Mouse (Mus musculus): ENCODE data around the gene Naxe. TPM values are rescaled to one million over a fixed set of nuclear protein-coding genes. Genes with fewer than 3 reads are reported as not detected.

Gene Naxe
- total and polyA plus RNA-seq, 3 experiments: 41.1 to 44.1 (median 42.4) TPM

DNA sequence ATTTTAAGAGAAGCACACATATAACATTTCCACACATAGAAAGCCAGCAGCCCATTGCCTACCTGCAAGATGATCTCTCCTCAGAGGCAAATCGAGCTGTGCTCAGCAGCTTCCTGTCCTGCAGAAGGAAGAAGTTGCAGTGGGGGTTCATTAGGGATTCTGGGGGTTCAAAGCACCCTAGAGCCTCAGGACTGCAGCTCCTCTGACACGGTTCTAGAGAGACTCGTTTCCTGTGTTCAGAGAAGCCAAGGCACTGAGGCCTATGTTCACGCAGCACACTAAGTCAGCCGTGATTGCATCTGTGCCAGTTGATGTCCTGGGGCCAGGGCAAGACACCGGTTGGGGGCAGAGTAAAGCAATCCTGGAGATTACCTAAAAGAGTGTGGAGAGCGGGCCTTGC is 31.5 kb downstream of the Naxe start:
- Histone ChIP-seq H3K4me1 (ENCODE audit: insufficient read depth, low read depth, low read length) (peaks cover 4% of the 10 kb centered on the region; the same call in 1 of the 2 replicates), H3K9me3 (replicated peaks) (peaks cover 16% of the 10 kb centered on the region), H3K4me3 (ENCODE audit: low read depth, low read length) (no peak overlapping the region), H3K36me3 (replicated peaks) (no peaks in the 10 kb centered on the region), H3K27me3 (ENCODE audit: insufficient read depth, low read length) (peaks cover 42% of the 10 kb centered on the region)
- no peak for TF ChIP-seq TAL1 (conservative IDR thresholded peaks at IDR 0.05; ENCODE audit: low read depth, low read length)
- no peak for TF ChIP-seq POLR2AphosphoS5 (IDR thresholded peaks at IDR 0.05; ENCODE audit: insufficient replicate concordance, low read depth, low read length)
- no peak for TF ChIP-seq GATA2 (IDR thresholded peaks at IDR 0.05; ENCODE audit: borderline replicate concordance, low read depth, low read length)
- TF ChIP-seq GATA1 (IDR thresholded peaks at IDR 0.05; ENCODE audit: borderline replicate concordance, low read length): no peak
- no peak for TF ChIP-seq CTCF (IDR thresholded peaks at IDR 0.05; ENCODE audit: low read depth, low read length)
- ATAC-seq (ENCODE audit: extremely low read depth, insufficient number of reproducible peaks, low FRiP score, poor library complexity, severe bottlenecking): no peak
- no peak for DNase-seq (ENCODE audit: low spot score)

DNA sequence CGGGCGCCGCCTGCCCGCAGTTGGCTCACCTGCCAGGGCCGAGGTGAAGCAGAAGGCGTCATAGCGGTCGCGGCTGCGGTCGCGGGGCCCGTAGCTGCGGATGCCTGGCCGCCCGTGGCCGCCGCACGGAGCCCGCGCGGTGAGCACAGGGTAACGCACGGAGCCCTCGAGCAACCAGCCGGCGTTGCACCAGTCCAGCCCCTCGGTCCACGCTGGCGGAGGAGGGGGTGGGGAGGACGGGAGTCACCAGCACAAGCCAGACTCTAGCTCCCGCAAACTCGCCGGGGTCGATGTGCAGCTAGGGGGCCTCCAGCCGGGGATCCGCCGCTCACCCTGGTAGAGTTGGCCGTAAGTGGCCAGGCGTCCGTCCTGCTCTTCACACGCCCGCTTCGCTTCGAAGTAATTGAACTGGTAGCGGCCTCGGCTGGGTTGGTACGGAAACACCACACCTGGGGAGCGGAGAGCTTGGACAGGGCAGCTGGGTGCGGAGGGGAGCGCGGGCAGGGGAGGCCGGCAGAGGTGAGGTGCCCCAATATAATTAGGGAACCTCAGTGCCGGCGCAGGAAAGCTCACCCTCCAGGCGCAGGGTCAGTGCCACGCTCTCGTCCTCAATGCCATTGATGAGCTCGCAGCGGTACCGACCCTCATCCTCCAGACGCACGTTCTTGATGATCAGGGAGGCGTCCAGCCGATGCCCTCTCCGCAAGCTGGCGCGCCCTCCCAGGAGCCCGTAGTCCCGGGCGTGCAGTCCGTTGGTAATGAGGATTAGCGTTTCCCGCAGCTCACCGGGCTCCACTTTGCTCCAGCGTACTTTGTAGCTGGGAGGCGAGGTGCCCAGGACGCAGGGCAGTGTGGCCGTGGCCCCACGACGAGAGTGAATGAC is 34.9 kb downstream of the Naxe start:
- ATAC-seq (ENCODE audit: extremely low read depth, insufficient number of reproducible peaks, low FRiP score, poor library complexity, severe bottlenecking) (no peak), DNase-seq (ENCODE audit: low spot score) (no peak)
- peaks cover 15% of the 10 kb centered on the region for H3K9me3 ChIP-seq (replicated peaks)
- H3K27me3 ChIP-seq (ENCODE audit: insufficient read depth, low read length): peaks cover 44% of the 10 kb centered on the region
- H3K36me3 ChIP-seq (replicated peaks): no peaks in the 10 kb centered on the region
- H3K4me1 ChIP-seq (ENCODE audit: insufficient read depth, low read depth, low read length): peaks cover 4% of the 10 kb centered on the region; the same call in 1 of the 2 replicates
- TF ChIP-seq GATA1 (IDR thresholded peaks at IDR 0.05; ENCODE audit: borderline replicate concordance, low read length) (no peak), GATA2 (IDR thresholded peaks at IDR 0.05; ENCODE audit: borderline replicate concordance, low read depth, low read length) (no peak), POLR2AphosphoS5 (IDR thresholded peaks at IDR 0.05; ENCODE audit: insufficient replicate concordance, low read depth, low read length) (no peak), CTCF (IDR thresholded peaks at IDR 0.05; ENCODE audit: low read depth, low read length) (no peak), TAL1 (conservative IDR thresholded peaks at IDR 0.05; ENCODE audit: low read depth, low read length) (no peak)
- no peak overlapping the region; the same call in 1 of the 2 replicates for H3K4me3 ChIP-seq (ENCODE audit: low read depth, low read length)

DNA sequence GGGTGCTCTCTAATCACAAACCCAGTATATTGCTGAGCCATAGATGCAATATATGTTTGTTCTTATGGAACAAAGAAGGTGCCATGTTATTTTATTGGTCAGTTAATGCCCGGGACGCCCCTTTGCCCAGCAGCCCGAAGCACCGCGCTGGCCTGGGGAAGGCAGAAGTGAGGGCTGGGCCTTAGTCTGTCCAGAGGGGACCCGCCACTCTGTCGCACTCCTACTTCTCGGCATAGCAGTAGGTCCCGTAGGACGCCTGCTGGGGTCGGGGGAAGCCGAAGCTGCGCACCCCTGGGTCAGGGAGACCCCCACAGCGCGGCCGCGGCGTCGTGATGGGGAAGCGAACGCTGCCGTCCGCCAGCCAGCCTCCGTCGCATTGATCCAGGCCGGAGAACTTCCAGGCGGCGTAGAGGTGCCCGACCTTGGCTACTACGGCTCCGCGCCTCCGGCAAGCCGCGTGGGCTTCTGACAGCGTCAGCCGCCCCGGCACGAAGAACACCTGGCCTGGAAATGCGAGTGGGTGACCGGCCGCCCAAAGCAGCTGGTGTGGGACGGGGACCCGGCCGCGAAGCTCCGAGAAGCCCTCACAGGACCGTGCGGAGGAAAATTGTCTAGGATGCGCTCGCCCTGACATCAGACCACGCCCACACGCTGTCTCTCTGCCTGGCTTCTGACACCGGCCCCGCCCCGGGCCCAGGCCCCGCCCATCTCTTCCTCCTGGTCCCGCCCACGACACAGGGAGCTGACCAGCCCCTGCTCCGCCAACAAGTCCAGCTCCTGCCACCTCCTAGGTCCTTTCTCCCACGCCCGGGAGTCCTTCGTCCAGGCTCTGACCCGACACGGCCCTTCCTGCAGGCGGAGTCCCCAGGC is 35.7 kb downstream of the Naxe start:
- TF ChIP-seq GATA1 (IDR thresholded peaks at IDR 0.05; ENCODE audit: borderline replicate concordance, low read length) (no peak), GATA2 (IDR thresholded peaks at IDR 0.05; ENCODE audit: borderline replicate concordance, low read depth, low read length) (no peak), POLR2AphosphoS5 (IDR thresholded peaks at IDR 0.05; ENCODE audit: insufficient replicate concordance, low read depth, low read length) (no peak), TAL1 (conservative IDR thresholded peaks at IDR 0.05; ENCODE audit: low read depth, low read length) (no peak), CTCF (IDR thresholded peaks at IDR 0.05; ENCODE audit: low read depth, low read length) (no peak)
- Histone ChIP-seq H3K9me3 (replicated peaks) (peaks cover 10% of the 10 kb centered on the region; the same call in 1 of the 2 replicates), H3K4me1 (ENCODE audit: insufficient read depth, low read depth, low read length) (peaks cover 4% of the 10 kb centered on the region; the same call in 1 of the 2 replicates), H3K36me3 (replicated peaks) (no peaks in the 10 kb centered on the region), H3K4me3 (ENCODE audit: low read depth, low read length) (no peak overlapping the region; the same call in 1 of the 2 replicates), H3K27me3 (ENCODE audit: insufficient read depth, low read length) (peaks cover 47% of the 10 kb centered on the region)
- ATAC-seq (ENCODE audit: extremely low read depth, insufficient number of reproducible peaks, low FRiP score, poor library complexity, severe bottlenecking): no peak
- no peak for DNase-seq (ENCODE audit: low spot score)

DNA sequence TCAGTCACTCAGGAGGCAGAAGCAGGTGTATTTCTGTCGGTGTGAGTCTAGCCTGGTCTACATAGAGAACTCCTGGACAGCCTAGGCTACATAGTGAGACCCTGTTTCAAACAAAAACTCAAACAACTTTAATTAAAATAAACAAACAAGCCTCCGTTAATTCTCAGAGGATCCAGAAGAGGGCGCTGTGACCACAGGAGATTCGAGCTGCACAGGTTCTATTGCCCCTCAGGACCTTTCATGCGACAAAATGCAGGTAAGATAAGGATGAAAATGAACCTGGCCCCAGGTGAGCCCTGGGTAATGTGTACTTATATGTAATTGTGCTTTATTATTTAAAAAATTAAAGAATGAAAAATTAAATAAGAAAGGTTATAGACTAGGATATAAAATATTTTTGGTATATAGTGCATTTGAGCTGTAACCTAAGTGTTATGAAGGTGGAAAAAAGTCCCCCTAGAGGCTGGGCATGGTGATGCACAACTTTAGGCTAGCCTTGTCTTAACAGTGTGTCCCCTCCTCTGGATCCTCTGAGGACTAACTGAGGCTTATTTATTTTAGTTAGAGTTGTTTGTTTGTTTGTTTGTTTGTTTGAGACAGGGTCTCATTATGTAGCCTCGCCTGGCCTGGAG is 47.5 kb downstream of the Naxe start:
- DNase-seq (ENCODE audit: low spot score) (no peak), ATAC-seq (ENCODE audit: extremely low read depth, insufficient number of reproducible peaks, low FRiP score, poor library complexity, severe bottlenecking) (no peak)
- Histone ChIP-seq H3K27me3 (ENCODE audit: insufficient read depth, low read length) (peaks cover 8% of the 10 kb centered on the region), H3K9me3 (replicated peaks) (peaks cover 5% of the 10 kb centered on the region), H3K4me3 (ENCODE audit: low read depth, low read length) (no peak overlapping the region), H3K36me3 (replicated peaks) (no peaks in the 10 kb centered on the region), H3K4me1 (ENCODE audit: insufficient read depth, low read depth, low read length) (no peaks in the 10 kb centered on the region)
- TF ChIP-seq TAL1 (conservative IDR thresholded peaks at IDR 0.05; ENCODE audit: low read depth, low read length) (no peak), CTCF (IDR thresholded peaks at IDR 0.05; ENCODE audit: low read depth, low read length) (no peak), GATA2 (IDR thresholded peaks at IDR 0.05; ENCODE audit: borderline replicate concordance, low read depth, low read length) (no peak), POLR2AphosphoS5 (IDR thresholded peaks at IDR 0.05; ENCODE audit: insufficient replicate concordance, low read depth, low read length) (no peak), GATA1 (IDR thresholded peaks at IDR 0.05; ENCODE audit: borderline replicate concordance, low read length) (no peak)

Other genes starting within 250 kb of the Naxe start
- not detected in 2 replicates for gene Pear1, start 234.2 kb downstream of the Naxe start, total RNA-seq (2014; fragmentation: Nextera tagmentation)
- gene Pear1, start 234.2 kb downstream of the Naxe start, total RNA-seq (2017): under 0.01 and 0.05 TPM in 2 replicates
- gene Pear1, start 234.2 kb downstream of the Naxe start, polyA plus RNA-seq (2012): not detected in 2 replicates
- gene Sh2d2a, start 211.7 kb downstream of the Naxe start, total RNA-seq (2014; fragmentation: Nextera tagmentation): not detected in 2 replicates
- gene Sh2d2a, start 211.7 kb downstream of the Naxe start, total RNA-seq (2017): 0.16 and 0.17 TPM in 2 replicates
- gene Sh2d2a, start 211.7 kb downstream of the Naxe start, polyA plus RNA-seq (2012): not detected in 2 replicates
- 41.3 and 44.7 TPM in 2 replicates for gene Prcc, start 172.9 kb downstream of the Naxe start, total RNA-seq (2014; fragmentation: Nextera tagmentation)
- gene Prcc, start 172.9 kb downstream of the Naxe start, total RNA-seq (2017): 28.5 and 32.3 TPM in 2 replicates
- gene Prcc, start 172.9 kb downstream of the Naxe start, polyA plus RNA-seq (2012): 75.9 and 99.7 TPM in 2 replicates
- gene Hdgf, start 152.2 kb downstream of the Naxe start, total RNA-seq (2014; fragmentation: Nextera tagmentation): 722 and 799 TPM in 2 replicates
- gene Hdgf, start 152.2 kb downstream of the Naxe start, total RNA-seq (2017): 506 and 578 TPM in 2 replicates
- gene Hdgf, start 152.2 kb downstream of the Naxe start, polyA plus RNA-seq (2012): 1,810 and 2,017 TPM in 2 replicates
- 289 and 317 TPM in 2 replicates for gene Mrpl24, start 139.0 kb downstream of the Naxe start, total RNA-seq (2014; fragmentation: Nextera tagmentation)
- 183 and 204 TPM in 2 replicates for gene Mrpl24, start 139.0 kb downstream of the Naxe start, total RNA-seq (2017)
- gene Mrpl24, start 139.0 kb downstream of the Naxe start, polyA plus RNA-seq (2012): 21.2 and 24.9 TPM in 2 replicates
- gene Isg20l2, start 128.2 kb downstream of the Naxe start, total RNA-seq (2014; fragmentation: Nextera tagmentation): 67.3 and 70.8 TPM in 2 replicates
- gene Isg20l2, start 128.2 kb downstream of the Naxe start, total RNA-seq (2017): 54.1 and 54.9 TPM in 2 replicates
- gene Isg20l2, start 128.2 kb downstream of the Naxe start, polyA plus RNA-seq (2012): 15.8 and 18.3 TPM in 2 replicates
- gene Rrnad1, start 127.8 kb downstream of the Naxe start, total RNA-seq (2014; fragmentation: Nextera tagmentation): 14.9 and 20.4 TPM in 2 replicates
- gene Rrnad1, start 127.8 kb downstream of the Naxe start, total RNA-seq (2017): 19.2 and 24.8 TPM in 2 replicates
- 28.7 and 38.2 TPM in 2 replicates for gene Rrnad1, start 127.8 kb downstream of the Naxe start, polyA plus RNA-seq (2012)
- not detected in 2 replicates for gene Crabp2, start 109.8 kb downstream of the Naxe start, total RNA-seq (2014; fragmentation: Nextera tagmentation)
- 0.38 TPM in 1 of 2 replicates, not detected in the other for gene Crabp2, start 109.8 kb downstream of the Naxe start, total RNA-seq (2017)
- gene Crabp2, start 109.8 kb downstream of the Naxe start, polyA plus RNA-seq (2012): not detected in 2 replicates
- gene Nes, start 87.4 kb downstream of the Naxe start, total RNA-seq (2014; fragmentation: Nextera tagmentation): not detected in 2 replicates
- 0.12 and 0.22 TPM in 2 replicates for gene Nes, start 87.4 kb downstream of the Naxe start, total RNA-seq (2017)
- gene Nes, start 87.4 kb downstream of the Naxe start, polyA plus RNA-seq (2012): 0.02 TPM in 2 replicates
- gene Bcan, start 58.3 kb downstream of the Naxe start, total RNA-seq (2014; fragmentation: Nextera tagmentation): not detected in 2 replicates
- 0.06 TPM in 1 of 2 replicates, not detected in the other for gene Bcan, start 58.3 kb downstream of the Naxe start, total RNA-seq (2017)
- gene Bcan, start 58.3 kb downstream of the Naxe start, polyA plus RNA-seq (2012): not detected in 2 replicates
- gene Hapln2, start 30.9 kb downstream of the Naxe start, total RNA-seq (2014; fragmentation: Nextera tagmentation): not detected in 2 replicates
- gene Hapln2, start 30.9 kb downstream of the Naxe start, total RNA-seq (2017): not detected in 2 replicates
- not detected in 2 replicates for gene Hapln2, start 30.9 kb downstream of the Naxe start, polyA plus RNA-seq (2012)
- 22.5 and 27.8 TPM in 2 replicates for gene Gpatch4, start 15.4 kb downstream of the Naxe start, total RNA-seq (2014; fragmentation: Nextera tagmentation)
- gene Gpatch4, start 15.4 kb downstream of the Naxe start, total RNA-seq (2017): 15.0 and 16.6 TPM in 2 replicates
- gene Gpatch4, start 15.4 kb downstream of the Naxe start, polyA plus RNA-seq (2012): 31.3 and 48.1 TPM in 2 replicates
- not detected in 2 replicates for gene Ttc24, start 19.8 kb upstream of the Naxe start, total RNA-seq (2014; fragmentation: Nextera tagmentation)
- gene Ttc24, start 19.8 kb upstream of the Naxe start, total RNA-seq (2017): 0.05 TPM in 1 of 2 replicates, not detected in the other
- gene Ttc24, start 19.8 kb upstream of the Naxe start, polyA plus RNA-seq (2012): not detected in 2 replicates
- 20.2 and 29.3 TPM in 2 replicates for gene Iqgap3, start 23.5 kb upstream of the Naxe start, total RNA-seq (2014; fragmentation: Nextera tagmentation)
- gene Iqgap3, start 23.5 kb upstream of the Naxe start, total RNA-seq (2017): 22.8 and 22.9 TPM in 2 replicates
- 10.6 and 13.8 TPM in 2 replicates for gene Iqgap3, start 23.5 kb upstream of the Naxe start, polyA plus RNA-seq (2012)
- gene Mef2d, start 83.9 kb upstream of the Naxe start, total RNA-seq (2014; fragmentation: Nextera tagmentation): 125 and 128 TPM in 2 replicates
- 15.4 and 17.0 TPM in 2 replicates for gene Mef2d, start 83.9 kb upstream of the Naxe start, total RNA-seq (2017)
- gene Mef2d, start 83.9 kb upstream of the Naxe start, polyA plus RNA-seq (2012): 133 and 141 TPM in 2 replicates
- gene Rhbg, start 196.2 kb upstream of the Naxe start, total RNA-seq (2014; fragmentation: Nextera tagmentation): not detected in 2 replicates
- gene Rhbg, start 196.2 kb upstream of the Naxe start, total RNA-seq (2017): not detected in 2 replicates
- gene Rhbg, start 196.2 kb upstream of the Naxe start, polyA plus RNA-seq (2012): not detected in 2 replicates
- gene Gm38392, start 228.7 kb upstream of the Naxe start, total RNA-seq (2014; fragmentation: Nextera tagmentation): not detected in 2 replicates
- not detected in 2 replicates for gene Gm38392, start 228.7 kb upstream of the Naxe start, total RNA-seq (2017)
- gene Gm38392, start 228.7 kb upstream of the Naxe start, polyA plus RNA-seq (2012): not detected in 2 replicates
- gene Tsacc, start 238.5 kb upstream of the Naxe start, total RNA-seq (2014; fragmentation: Nextera tagmentation): 11.5 and 17.6 TPM in 2 replicates
- gene Tsacc, start 238.5 kb upstream of the Naxe start, total RNA-seq (2017): 6.3 and 13.9 TPM in 2 replicates
- 0.74 and 1.1 TPM in 2 replicates for gene Tsacc, start 238.5 kb upstream of the Naxe start, polyA plus RNA-seq (2012)
- gene Cct3, start 238.6 kb upstream of the Naxe start, total RNA-seq (2014; fragmentation: Nextera tagmentation): 213 and 234 TPM in 2 replicates
- gene Cct3, start 238.6 kb upstream of the Naxe start, total RNA-seq (2017): 292 and 314 TPM in 2 replicates
- 27.9 and 28.7 TPM in 2 replicates for gene Cct3, start 238.6 kb upstream of the Naxe start, polyA plus RNA-seq (2012)